Mouse (Mus musculus): ENCODE data around the gene Bend5. TPM values are rescaled to one million over a fixed set of nuclear protein-coding genes. Genes with fewer than 3 reads are reported as not detected.

Gene Bend5
- total RNA-seq, 2 experiments from 2014 or later: 0.93 to 1.8 TPM

- DNase-seq: no peak
- intact Hi-C loops (cut with DNase I; ENCODE audit: low total_unique reads): no loop called here
These were observed 58.2 kb downstream of the Bend5 start for GRCm38 (mm10) chr4:111473014-111473413.

GRCm38 (mm10) chr4:111475374-111475971 is 60.7 kb downstream of the Bend5 start:
- DNase-seq: no peak
- intact Hi-C loops (cut with DNase I; ENCODE audit: low total_unique reads): no loop called here

GRCm38 (mm10) chr4:111477507-111477906 is 62.7 kb downstream of the Bend5 start:
- intact Hi-C loops (cut with DNase I; ENCODE audit: low total_unique reads): no loop called here
- DNase-seq: no peak

GRCm38 (mm10) chr4:111483499-111483898 is 68.7 kb downstream of the Bend5 start:
- no peak for DNase-seq
- intact Hi-C loops (cut with DNase I; ENCODE audit: low total_unique reads): no loop called here

GRCm38 (mm10) chr4:111485189-111485588 is 70.4 kb downstream of the Bend5 start:
- intact Hi-C loops (cut with DNase I; ENCODE audit: low total_unique reads): loop anchor here (2.0 kb wide), 1 partner anchor 66 kb away; no protein-coding TSS in a partner anchor
- peak; percentile 40 for DNase-seq

GRCm38 (mm10) chr4:111486187-111486586 is 71.4 kb downstream of the Bend5 start:
- intact Hi-C loops (cut with DNase I; ENCODE audit: low total_unique reads): no loop called here
- DNase-seq: no peak

- intact Hi-C loops (cut with DNase I; ENCODE audit: low total_unique reads): no loop called here
- DNase-seq: no peak
These were observed 72.5 kb downstream of the Bend5 start for GRCm38 (mm10) chr4:111487233-111487843.

- intact Hi-C loops (cut with DNase I; ENCODE audit: low total_unique reads): no loop called here
- no peak for DNase-seq
These were observed 79.1 kb downstream of the Bend5 start for GRCm38 (mm10) chr4:111493750-111494404.

GRCm38 (mm10) chr4:111495949-111496348 is 81.1 kb downstream of the Bend5 start:
- intact Hi-C loops (cut with DNase I; ENCODE audit: low total_unique reads): loop anchor here (5.0 kb wide), 1 partner anchor 131 kb away; no protein-coding TSS in a partner anchor
- peak; percentile 61 for DNase-seq

- DNase-seq: no peak
- intact Hi-C loops (cut with DNase I; ENCODE audit: low total_unique reads): loop anchor here (5.0 kb wide), 1 partner anchor 129 kb away; no protein-coding TSS in a partner anchor
These were observed 83.9 kb downstream of the Bend5 start for GRCm38 (mm10) chr4:111498751-111499150.

- intact Hi-C loops (cut with DNase I; ENCODE audit: low total_unique reads): no loop called here
- no peak for DNase-seq
These were observed 86.6 kb downstream of the Bend5 start for GRCm38 (mm10) chr4:111501441-111501840.

GRCm38 (mm10) chr4:111502965-111503727 is 88.3 kb downstream of the Bend5 start:
- no peak for DNase-seq
- intact Hi-C loops (cut with DNase I; ENCODE audit: low total_unique reads): no loop called here

GRCm38 (mm10) chr4:111504952-111505351 is 90.1 kb downstream of the Bend5 start:
- intact Hi-C loops (cut with DNase I; ENCODE audit: low total_unique reads): no loop called here

More at GRCm38 (mm10) chr4:111504952-111505351, 90.1 kb downstream of the Bend5 start:
- DNase-seq: no peak

Measured in gastrocnemius, postnatal 14 days (tissue).